Mouse (Mus musculus): ENCODE data around the gene Tbr1.

The Tbr1 gene

DNA sequence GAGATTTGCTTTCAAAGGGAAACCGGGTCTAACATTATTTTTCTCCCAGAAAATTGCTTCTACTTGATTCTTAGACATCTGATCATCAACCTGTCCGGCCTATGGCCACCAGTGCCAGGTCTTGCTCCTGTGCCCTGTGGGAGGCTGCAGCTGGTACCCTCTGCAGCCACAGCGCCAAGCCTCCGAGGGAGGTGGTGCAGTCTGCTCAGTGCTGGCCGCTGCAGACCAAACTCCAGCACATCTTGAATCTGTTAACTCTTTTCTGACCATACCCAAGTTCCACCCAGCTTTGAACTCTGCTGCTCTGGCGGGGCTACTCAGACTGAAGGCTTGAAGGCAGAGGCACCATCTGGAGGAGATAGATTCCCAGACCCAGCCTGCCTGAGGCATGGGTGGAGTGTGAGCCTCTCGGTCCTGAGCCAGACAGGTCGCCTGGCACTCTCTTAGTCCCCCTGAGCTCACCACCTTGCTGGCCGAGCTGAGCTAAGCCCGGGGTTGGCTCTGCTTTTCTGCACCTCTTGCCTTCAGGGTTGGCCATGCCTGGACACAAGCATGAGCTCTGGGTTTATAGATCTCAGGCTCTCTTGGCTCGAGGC, at the start of gene Tbr1:
TSS of gene Tbr1 (plus strand) at position 275 of the 596 bp plus-strand sequence.
- no peak for DNase-seq (ENCODE audit: low spot score)

DNA sequence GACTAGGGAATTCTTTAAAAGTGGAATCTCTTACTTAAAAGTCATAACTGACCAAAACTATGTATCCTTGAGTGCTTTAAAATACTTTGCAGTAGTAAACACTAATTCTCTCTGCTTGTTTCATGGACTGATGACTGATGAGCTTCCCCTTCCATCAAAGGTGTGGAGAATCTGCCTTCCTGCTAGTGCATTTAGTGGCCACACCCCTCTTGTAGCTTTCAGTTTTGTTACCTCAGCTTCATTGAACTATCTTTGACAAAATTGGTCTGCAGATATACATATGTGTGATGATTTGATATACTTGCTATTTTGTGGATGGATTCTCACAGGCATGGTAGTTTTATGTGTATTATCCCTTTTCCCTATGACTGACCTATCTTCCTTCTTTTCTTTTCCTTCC, 47.7 kb upstream of the Tbr1 start:
- DNase-seq (ENCODE audit: low spot score) = no peak

DNA sequence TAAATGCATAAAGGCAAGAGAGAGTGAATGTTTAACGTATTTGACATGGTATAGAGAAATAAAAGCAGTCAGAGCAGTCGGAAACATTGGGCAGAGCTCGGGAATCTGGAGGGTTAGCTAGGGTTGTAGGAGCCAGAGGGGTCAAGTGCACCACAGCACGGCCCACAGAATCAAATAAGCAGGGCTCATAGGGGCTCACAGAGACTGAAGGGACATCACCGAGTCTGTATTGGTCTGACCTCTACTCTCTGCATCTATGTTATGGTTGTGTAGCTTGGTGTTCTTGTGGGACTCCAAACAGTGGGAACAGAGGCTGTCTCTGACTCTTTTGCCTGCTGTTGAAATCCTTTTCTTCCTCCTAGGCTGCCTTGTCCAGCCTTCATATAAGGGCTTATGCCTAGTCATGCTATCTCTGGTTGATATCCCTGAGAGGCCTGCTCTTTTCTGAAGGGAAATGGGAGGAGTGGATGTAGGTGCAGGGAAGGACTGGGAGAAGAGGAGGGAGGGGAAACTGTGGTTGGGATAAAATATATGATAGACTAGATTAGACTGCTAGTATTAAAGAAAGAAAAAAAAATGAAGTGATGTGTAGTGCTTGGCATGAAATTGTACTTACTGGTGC, 43.4 kb upstream of the Tbr1 start:
- DNase-seq (ENCODE audit: low spot score) = no peak

DNA sequence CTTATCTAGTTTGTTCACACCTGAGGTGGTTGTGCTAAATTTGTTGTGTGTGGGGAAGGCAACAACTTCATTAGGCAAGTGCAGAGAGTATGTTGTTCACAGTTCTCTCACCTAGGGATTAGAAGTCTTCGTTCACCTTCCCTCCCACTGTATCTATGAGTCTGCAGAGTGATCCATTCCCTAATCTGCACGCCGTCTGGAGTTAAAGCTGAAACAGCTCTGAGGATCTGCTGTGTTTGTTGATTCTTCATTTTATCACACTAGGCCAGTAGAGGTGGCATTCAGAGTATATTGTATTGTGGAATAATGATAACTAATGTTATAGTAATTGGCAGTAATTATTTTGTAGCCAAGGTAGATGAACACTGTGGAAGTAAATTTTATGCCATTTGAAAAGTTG, 42.7 kb upstream of the Tbr1 start:
- DNase-seq (ENCODE audit: low spot score) = no peak

DNA sequence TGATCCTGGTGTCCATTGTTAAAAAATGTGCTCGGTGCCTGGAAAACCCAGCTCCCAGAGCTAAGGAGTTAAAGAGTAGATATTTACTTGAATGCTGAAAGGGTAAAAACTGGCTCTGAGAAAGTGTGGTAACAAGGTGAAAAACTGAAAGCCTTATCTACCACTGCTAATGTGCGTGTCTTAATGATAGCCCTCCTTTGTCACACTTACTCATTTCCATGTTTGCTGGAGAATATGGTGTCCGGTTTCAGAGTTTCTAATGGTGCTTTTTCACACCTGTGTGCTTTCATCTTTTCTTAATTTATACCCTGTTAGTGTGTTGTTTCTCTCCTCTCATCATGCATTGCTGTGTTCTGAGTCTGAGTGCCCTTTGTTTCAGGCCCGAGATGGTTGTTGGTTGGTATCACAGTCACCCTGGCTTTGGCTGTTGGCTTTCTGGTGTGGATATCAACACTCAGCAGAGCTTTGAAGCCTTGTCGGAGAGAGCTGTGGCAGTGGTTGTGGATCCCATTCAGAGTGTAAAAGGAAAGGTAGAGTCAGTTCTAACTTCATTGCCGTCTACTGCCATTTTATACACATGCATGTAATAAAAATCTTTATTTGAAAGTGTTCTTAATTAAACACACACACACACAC, 38.1 kb upstream of the Tbr1 start:
- DNase-seq (ENCODE audit: low spot score) = no peak

DNA sequence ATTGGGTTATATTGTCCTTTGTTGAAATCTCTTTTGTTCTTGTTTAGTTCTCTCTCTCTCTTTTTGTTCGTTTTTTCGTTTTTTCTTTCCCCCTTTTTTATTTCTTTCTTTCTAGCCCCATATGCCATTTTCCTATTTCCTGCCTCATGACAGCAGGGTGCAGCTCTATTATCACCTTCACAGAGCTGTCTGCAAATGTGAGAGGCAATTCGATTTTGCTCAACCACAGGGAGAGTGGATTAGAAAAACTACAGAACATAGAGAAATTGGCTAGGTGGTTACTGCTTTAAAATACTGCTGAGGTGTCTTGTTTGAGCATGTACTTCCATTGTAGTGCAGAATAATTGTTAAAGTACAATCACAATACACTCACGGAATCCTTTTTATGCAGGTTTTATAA, 37.2 kb upstream of the Tbr1 start:
- no peak for DNase-seq (ENCODE audit: low spot score)

DNA sequence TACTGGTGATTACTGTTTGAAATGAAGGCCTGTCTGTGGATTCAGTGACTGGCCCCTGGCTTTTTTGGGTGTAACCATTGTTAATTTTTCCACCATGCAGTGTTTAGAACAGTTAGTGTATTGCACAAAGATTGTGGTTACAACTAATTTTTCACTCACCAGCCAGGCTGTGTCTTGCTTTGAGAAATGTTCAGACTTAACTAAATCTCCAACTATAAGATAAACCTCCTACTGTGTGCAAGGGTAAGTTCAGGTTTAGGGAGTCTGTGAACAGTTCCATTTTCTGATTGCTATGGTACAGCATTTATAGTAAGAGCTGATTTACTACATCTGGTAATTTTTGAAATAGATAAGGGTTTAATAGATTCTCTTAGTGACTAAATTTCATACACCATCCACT, 21.9 kb upstream of the Tbr1 start:
- no peak for DNase-seq (ENCODE audit: low spot score)

DNA sequence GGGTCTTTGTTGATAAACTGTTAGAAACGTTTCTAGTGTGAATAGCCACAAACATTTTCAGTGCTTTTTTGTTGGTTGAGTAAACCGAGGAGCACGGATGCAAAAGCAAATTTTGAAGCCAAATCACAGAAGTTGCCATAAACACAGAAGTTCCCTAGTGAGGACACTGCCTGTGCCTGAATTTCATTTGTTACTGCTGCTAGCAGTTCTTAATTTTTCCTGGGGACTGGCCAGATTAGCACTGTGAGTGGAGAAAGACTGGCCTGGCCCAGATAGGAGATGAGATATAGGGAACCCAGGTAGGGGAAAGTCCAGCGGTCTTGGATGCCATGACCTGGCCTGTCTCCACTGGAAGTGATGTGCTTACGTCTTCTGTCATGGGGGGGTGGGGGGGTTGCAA, 7.8 kb upstream of the Tbr1 start:
- no peak for DNase-seq (ENCODE audit: low spot score)

DNA sequence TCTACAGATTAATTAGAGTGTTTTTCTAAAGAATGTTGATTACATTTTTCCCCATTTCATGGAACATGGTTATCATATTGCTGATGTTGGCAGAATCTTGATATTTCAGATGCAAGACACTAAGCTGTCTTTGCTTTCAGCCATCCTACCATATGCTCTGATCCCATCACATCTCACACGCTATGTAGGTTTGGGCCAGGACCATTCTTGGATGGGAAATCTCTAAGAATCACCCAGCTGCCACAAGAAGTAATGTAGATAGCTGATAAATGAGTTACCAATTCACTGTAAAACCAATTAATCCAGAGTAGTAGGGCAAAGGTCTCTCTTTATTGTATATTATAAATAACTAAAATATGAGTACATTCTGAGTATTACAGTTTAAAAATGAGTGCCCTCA, 4.7 kb upstream of the Tbr1 start:
- DNase-seq (ENCODE audit: low spot score) = no peak

DNA sequence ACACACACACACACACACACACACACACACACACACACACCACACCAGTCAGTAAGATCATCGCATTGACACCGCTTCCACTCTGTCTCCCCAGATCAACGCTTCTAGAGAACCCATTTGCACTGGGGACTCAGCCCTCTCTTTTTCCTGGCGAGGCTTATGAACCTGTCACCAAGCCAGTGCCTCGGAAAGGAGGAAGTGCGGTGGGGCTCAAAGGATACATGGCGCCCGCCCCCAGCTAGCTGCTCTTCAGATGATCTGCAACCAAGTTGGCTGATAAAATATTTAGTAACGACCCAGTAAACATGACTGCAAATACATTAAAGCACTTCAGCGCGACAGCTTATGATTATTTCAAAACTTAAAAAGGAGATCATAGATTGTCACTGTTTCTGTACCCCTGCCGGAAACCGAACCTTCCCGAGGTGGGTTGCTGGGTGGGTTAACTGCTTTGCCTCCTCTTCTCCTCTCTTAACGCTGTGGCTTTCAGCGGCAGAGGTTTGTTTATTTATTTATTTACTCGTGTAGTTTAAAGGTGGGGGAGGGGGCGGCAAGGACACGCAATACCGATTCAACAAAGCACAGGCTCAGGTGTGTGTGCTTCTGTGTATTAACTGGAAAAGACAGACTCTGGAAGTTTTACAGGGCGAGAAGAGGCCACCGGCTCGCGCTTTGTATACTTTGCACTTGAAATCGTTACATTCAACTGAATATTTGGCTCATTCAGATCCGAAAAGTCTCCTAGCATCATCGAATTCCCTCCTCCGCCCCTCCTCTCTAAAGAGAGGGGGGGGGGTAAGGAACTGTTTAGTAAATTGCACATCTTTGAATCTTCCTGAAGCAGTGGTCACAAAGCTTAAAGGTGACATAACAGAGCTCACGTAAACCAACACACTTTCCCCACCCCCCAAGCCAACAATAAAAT, 975 bp downstream of the Tbr1 start:
- peak; percentile 4 for DNase-seq (ENCODE audit: low spot score)

DNA sequence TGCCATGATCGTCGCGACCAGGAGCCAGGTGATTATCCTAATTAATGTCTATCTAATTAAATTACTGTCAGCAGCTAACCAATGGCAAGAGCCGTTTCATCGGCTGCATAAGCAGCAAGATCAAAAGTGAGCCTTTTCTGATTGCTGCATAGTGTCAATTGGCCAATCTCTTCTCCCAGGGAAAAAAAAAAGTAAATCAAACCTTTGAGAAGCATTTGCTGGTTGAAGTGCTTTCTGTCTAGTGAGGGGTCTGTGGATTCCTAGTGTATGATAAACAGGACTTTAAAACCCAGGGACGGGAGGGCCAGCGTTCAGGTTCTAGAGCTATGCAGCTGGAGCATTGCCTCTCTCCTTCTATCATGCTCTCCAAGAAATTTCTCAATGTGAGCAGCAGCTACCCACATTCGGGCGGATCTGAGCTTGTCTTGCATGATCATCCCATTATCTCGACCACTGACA, 1.7 kb downstream of the Tbr1 start:
- no peak for DNase-seq (ENCODE audit: low spot score)

DNA sequence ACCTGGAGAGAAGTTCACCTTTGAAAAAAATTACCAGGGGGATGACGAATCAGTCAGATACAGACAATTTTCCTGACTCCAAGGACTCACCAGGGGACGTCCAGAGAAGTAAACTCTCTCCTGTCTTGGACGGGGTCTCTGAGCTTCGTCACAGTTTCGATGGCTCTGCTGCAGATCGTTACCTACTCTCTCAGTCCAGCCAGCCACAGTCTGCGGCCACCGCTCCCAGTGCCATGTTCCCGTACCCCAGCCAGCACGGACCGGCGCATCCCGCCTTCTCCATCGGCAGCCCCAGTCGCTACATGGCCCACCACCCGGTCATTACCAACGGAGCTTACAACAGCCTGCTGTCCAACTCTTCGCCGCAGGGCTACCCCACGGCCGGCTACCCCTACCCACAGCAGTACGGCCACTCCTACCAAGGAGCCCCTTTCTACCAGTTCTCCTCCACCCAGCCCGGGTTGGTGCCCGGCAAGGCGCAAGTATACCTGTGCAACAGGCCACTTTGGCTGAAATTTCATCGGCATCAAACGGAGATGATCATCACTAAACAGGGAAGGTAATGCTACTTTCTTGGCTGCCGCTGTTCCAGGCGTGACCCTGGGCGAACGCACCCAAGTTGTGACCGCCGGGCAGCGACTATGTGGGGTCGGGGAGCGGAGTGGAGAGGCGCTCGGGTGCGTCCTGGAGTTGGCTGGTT, 2.3 kb downstream of the Tbr1 start:
- peak; percentile 27 for DNase-seq (ENCODE audit: low spot score)

DNA sequence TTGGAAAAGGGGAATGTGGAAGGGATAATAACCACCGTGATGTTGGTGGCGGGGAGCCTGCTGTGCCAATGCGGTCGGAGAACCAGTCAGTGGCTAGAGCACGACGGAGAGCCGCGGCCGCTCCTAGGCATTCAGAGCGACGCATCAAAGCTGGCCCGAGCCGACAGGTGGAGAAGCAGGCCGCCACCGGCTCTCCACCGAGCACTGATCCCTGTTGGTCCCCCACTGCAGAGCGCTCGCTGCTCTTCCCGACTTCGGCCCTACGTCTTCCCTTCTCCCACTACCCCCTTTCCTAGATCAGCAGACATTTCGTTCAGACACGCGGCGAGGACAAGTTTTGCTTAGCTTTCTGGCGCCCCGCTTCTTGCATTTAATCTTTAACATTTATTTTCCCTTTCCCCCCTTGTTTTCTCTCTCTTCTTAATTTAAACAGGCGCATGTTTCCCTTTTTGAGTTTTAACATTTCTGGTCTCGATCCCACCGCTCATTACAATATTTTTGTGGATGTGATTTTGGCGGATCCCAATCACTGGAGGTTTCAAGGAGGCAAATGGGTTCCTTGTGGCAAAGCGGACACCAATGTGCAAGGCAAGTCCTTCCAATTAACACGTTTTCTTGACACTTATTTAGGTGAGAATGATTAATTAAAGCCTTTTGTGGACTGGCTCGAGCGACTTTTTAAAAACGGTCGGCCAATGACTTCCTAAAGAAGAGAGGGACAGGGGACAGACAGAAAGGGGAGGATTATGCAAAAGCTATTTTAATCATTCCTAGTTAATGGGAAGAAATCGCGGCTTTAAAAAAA, 3.0 kb downstream of the Tbr1 start:
- DNase-seq (ENCODE audit: low spot score) = no peak

DNA sequence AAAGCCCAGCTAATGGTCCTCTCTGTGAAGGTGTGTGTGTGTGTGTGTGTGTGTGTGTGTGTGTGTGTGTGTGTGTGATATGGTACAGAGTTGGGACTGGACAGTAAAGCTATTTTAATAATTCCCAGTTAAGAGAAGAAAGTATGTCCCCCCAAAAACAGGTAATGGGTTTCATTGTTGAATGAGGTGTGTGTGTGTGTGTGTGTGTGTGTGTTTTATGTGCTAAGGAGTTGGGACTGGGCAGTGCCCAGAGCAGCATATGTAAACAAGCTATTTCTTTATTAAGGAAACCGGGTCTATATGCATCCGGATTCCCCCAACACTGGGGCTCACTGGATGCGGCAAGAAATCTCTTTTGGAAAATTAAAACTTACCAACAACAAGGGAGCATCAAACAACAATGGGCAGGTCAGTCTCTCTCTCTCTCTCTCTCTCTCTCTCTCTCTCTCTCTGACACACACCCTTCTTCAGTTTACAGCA, 3.7 kb downstream of the Tbr1 start:
- DNase-seq (ENCODE audit: low spot score) = no peak

DNA sequence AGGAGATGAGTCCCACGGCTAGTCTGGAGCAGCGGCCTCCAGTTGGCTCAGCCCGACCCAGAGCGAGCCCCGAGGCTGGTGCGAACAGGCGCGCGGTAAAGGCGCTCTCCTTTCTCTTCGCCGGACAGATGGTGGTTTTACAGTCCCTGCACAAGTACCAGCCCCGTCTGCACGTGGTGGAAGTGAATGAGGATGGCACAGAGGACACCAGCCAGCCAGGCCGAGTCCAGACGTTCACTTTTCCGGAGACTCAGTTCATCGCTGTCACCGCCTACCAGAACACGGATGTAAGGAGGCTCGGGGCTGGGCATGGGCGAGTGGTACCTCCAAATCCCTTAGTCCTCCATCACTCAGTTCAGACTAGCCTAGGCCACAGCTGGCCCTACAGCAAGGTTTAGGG, 4.4 kb downstream of the Tbr1 start:
- DNase-seq (ENCODE audit: low spot score) = peak; percentile 44

DNA sequence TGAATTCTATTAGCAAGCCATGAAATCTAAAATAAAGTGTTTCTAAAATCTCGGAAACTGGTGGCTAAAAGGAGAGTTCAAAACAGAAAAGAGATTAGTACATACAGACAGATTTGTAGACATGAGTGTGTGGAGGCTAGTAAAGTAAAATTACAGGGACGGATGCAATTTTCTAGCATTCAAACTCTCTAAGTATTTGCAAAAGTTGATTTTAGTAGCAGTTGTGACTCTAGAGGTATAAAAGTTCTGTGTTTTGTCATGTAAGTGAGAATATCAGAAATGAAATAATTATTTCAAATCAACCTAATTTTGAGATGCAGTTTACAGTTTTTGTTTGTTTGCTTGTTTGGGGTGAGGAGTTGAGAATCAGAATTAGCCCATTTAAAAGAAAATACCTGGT, 5.1 kb downstream of the Tbr1 start:
- no peak for DNase-seq (ENCODE audit: low spot score)

DNA sequence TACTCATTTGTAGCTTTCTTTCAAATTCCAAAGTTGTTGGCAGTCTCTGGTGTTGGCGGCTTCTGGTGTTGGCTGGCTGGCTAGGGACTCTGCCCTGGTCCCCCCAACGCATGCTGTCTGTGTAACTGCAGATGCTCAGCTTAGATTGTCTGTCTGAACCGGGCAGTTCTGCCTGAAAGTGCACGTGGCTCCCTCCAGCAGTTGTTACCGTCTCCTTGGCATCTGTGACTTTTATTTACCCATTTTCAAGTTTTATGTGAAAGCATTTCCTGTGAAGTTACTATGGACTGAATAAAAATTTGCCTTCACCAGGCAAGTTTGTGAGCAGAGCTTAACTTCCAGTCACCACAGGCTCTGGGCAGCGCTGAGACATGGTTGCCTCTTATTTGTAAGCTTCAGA, 6.0 kb downstream of the Tbr1 start:
- DNase-seq (ENCODE audit: low spot score) = peak; percentile 5

DNA sequence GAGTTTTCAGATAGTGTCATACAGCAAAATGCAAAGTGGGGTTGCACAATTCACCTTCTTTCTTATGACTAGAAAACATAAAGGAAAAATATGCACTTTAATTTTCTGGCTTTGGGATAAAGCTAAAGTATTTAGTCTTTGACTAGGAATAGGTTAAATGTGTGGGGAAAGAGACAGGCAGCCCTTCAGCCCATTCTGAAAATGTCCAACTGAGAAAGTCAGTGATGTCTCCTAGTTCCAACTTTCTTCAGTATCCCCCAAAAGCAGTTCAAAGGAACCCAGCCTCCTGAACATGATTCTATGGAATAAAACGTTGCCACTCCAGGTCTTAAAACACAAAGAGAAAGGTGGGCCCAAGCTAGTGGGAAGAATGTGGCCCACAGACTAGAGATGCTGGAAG, 6.7 kb downstream of the Tbr1 start:
- no peak for DNase-seq (ENCODE audit: low spot score)

DNA sequence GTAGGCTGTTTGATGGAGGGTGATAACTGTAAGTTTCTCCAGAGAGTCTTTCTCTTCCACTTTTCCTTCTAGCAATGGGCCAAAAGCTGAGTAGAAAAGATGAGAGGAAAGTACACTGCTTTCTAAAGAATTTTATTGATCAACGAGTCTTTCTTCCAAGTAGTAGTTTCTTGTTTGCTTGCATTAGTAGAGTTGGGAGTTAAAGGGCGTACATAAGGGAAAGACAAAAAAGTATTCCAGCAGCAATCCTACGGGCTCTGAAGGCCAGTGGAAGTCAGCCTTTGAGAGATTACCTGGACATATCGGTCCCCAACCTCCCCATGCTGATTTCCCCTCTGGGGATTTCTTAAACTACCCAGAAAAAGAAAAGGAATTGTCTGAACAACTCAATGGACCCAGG, 8.0 kb downstream of the Tbr1 start:
- no peak for DNase-seq (ENCODE audit: low spot score)

DNA sequence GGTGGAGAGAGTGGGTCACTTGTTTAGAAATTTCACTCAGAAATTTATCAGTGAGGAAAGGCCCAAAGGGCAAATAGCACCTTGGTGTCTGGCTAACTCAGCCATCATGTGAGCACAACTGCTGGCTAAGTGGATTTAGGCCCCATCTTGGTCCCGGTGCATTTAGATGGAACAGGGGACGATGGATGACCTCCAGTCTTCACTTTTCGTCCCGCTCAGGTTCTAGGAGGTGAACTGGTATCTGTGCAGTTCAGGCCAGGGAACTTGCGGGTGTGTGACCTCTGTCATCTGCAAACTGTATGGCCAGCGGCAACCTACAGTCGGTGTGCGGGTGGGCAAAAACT, 8.4 kb downstream of the Tbr1 start:
- DNase-seq (ENCODE audit: low spot score) = no peak
